Mouse (Mus musculus): ENCODE data around the gene Armc8.

The Armc8 gene

GRCm38 (mm10) chr9:99554052-99554451 is 14.6 kb downstream of the Armc8 start:
- TF ChIP-seq GATA4 (IDR thresholded peaks at IDR 0.05; ENCODE audit: insufficient replicate concordance, low read length), result no peak

DNA sequence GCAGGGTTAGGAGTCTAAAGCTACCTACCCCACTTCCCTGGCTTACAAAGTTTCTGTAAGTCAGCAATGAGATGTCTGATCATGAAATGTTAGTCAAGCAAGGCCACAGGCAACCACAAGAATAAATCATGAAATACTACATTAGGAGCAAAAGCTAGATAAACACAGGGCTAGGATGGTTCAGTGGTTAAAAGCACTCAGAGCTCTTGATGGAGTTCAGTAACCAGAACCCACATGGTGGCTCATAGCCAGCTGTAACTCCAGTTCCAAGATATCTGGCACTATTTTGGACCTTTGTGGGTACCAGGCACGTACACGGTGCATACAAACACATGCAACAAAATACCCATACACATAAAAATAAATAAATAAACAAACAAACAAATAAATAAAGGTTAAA is 15.7 kb downstream of the Armc8 start:
- TF ChIP-seq GATA4 (IDR thresholded peaks at IDR 0.05; ENCODE audit: insufficient replicate concordance, low read length), result no peak

DNA sequence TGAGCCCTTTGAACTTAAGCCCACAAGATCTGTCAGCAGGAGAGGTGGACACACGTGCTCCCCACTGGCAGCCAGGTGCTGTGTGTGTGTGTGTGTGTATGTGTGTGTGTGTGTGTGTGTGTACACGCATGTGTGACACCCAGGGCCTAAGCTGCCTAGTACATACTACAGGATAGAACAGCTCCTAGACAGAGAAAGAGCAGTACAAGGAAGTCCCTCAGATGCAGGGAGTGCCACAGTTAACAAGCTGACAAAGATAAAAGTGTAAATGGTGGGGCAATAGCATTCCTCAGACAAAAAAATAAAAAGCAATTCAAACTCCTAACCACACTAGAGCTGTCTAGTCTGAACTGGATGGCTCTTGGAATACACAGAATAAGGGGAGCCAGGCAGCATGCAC is 16.6 kb downstream of the Armc8 start:
- no peak for TF ChIP-seq GATA4 (IDR thresholded peaks at IDR 0.05; ENCODE audit: insufficient replicate concordance, low read length)

DNA sequence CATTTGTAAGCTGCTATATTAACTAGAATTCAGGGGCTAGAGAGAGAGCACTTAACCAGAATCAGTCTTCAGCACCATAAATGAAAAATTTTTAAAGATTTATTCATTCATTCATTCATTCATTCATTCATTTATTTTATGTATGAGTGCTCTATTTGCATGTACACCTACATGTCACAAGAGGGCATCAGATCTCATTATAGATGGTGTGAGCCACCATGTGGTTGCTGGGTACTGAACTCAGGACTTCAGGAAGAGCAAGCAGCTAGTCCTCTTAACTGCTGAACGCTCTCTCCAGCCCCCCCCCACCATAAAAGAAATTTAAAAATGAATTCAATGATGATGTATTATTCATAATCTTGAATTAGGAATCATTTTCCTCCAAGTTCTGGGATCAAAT is 22.4 kb downstream of the Armc8 start:
- TF ChIP-seq GATA4 (IDR thresholded peaks at IDR 0.05; ENCODE audit: insufficient replicate concordance, low read length), result no peak

- TF ChIP-seq GATA4 (IDR thresholded peaks at IDR 0.05; ENCODE audit: insufficient replicate concordance, low read length), result no peak
These were observed 36.8 kb downstream of the Armc8 start for GRCm38 (mm10) chr9:99531865-99532264.

- TF ChIP-seq GATA4 (IDR thresholded peaks at IDR 0.05; ENCODE audit: insufficient replicate concordance, low read length), result no peak
These were observed 62.8 kb downstream of the Armc8 start for GRCm38 (mm10) chr9:99505875-99506274.

DNA sequence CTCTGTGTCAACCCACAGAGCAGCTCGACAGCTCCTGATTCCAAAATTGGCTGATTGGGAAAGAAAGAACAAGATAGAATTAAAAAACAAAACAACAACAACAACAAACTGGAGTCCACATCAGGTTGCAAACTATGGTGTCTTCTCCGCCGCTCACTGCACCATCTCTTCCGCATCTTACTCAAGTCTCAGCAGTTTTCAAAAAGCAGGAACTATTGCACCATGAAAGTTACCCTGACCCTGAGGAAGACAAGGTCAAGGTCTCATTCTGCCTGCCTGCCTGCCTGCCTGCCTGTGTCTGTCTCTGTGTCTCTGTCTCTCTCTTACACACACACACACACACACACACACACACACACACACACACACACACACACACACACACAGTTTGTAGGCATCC is 69.4 kb downstream of the Armc8 start:
- TF ChIP-seq GATA4 (IDR thresholded peaks at IDR 0.05; ENCODE audit: insufficient replicate concordance, low read length), result no peak

- TF ChIP-seq GATA4 (IDR thresholded peaks at IDR 0.05; ENCODE audit: insufficient replicate concordance, low read length), result no peak
These were observed 76.0 kb downstream of the Armc8 start for GRCm38 (mm10) chr9:99492634-99493200.

DNA sequence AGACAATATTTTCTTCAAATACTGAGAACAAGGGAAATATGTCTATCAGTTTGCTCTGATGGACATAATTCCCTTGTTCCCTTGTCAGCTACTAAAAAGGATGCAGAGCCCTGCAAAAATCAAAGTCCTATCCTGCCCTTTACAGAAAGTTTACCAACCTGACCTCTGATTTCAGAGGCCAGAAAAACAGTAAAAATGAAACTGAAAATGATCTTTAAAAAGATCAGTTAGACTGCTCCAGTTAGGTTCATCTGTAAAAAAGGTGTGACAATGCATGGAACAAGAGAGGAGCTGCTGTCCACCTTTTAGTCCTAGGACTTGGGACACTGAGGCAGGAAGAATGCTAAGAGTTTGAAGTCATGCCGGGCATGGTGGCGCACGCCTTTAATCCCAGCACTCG is 77.6 kb downstream of the Armc8 start:
- no peak for TF ChIP-seq GATA4 (IDR thresholded peaks at IDR 0.05; ENCODE audit: insufficient replicate concordance, low read length)

DNA sequence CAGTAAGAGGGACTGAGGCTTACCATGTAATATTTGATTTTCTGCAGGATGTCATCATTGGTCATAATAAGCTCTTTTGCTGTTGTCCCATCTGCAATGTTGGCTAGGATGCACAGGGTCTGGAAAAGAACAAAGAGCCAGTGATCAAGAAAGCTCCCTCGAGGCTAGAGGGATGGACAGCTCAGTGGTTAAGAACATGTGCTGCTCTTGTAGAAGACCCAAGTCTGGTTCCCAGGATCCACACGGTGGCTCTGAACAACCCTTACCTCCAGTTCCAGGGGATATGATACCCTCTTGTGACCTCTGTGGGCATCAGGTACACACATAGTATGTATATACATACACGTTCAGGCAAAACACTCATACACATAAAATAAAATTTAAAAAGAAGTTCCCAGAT is 80.9 kb downstream of the Armc8 start:
- TF ChIP-seq GATA4 (IDR thresholded peaks at IDR 0.05; ENCODE audit: insufficient replicate concordance, low read length), result no peak

GRCm38 (mm10) chr9:99487126-99487695 is 81.5 kb downstream of the Armc8 start:
- TF ChIP-seq GATA4 (IDR thresholded peaks at IDR 0.05; ENCODE audit: insufficient replicate concordance, low read length), result no peak

DNA sequence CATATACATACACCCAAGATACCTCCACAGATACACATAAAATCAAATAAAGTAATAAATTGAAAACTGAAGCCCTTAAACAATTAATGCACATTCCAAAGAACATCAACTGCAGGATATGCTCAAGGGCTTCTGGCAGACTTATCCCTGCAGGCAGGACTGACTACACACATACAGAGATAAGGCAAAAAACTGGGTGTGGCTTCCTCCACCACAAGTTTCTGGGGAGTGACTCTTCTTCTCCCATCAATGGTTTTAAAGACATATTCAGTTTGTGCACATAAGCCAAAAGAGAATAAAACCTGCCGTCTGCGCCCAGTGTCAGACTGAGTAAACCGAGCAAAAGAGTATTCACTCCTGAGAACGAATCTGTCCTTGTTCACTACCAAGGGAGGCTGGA is 83.6 kb downstream of the Armc8 start:
- no peak for TF ChIP-seq GATA4 (IDR thresholded peaks at IDR 0.05; ENCODE audit: insufficient replicate concordance, low read length)

- no peak for TF ChIP-seq GATA4 (IDR thresholded peaks at IDR 0.05; ENCODE audit: insufficient replicate concordance, low read length)
These were observed 84.1 kb downstream of the Armc8 start for GRCm38 (mm10) chr9:99484632-99485031.

DNA sequence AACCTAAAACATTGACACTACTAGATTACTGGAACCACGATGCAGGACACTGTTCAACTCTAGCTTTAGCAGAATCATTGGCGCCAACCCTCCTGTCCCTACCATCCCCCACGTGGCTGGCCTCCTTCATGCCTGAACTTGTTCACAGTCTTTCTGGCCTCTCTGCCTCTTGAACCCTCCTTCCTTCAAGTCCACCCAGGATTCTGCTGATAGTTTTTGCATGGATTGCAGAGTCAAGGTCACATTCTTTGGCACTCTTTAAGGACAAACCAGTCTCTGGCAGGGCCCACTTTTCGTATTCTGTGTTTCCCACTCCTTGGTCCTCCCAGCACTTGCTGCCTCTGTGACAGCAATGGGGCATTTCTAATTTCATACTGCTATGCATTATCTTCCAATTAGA is 85.5 kb downstream of the Armc8 start:
- TF ChIP-seq GATA4 (IDR thresholded peaks at IDR 0.05; ENCODE audit: insufficient replicate concordance, low read length), result no peak

GRCm38 (mm10) chr9:99480764-99481163 is 87.9 kb downstream of the Armc8 start:
- TF ChIP-seq GATA4 (IDR thresholded peaks at IDR 0.05; ENCODE audit: insufficient replicate concordance, low read length), result no peak

- TF ChIP-seq GATA4 (IDR thresholded peaks at IDR 0.05; ENCODE audit: insufficient replicate concordance, low read length), result no peak
These were observed 89.5 kb downstream of the Armc8 start for GRCm38 (mm10) chr9:99479181-99479711.

DNA sequence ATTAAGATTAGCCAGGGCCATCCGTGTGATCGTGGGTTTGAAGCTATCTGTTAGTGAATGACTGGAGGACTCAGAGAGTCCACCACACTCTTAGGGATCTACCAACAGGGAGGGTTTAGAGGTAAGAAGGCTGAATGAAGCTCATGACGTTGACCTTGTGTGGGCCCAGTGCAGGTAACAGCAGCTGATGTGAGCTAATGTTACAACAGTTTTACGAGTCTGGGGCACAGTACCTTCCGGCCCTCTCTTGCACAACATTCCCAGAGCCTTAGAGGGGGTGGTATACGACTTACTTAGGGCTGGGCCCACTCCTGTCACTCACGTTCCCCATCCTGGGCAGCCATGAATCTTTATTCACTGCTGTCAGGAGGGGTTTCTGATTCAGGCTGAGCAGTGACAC is 97.4 kb downstream of the Armc8 start:
- no peak for TF ChIP-seq GATA4 (IDR thresholded peaks at IDR 0.05; ENCODE audit: insufficient replicate concordance, low read length)
